Mouse (Mus musculus): ENCODE data around the gene Gm11146. TPM values are rescaled to one million over a fixed set of nuclear protein-coding genes. Genes with fewer than 3 reads are reported as not detected.
A peak's percentile ranks its signal among the peaks of the same experiment; 100 is the strongest.

The Gm11146 gene
- polyA plus RNA-seq, 1 experiment from 2014 or later: not detected

- no peaks in the 10 kb centered on the region for H3K4me1 ChIP-seq
- H3K36me3 ChIP-seq: no peaks in the 10 kb centered on the region
- no peak overlapping the region for H3K4me2 ChIP-seq
- H3K9ac ChIP-seq: no peak overlapping the region
- 72% methylated on average over 3 of the region's 3 CpGs for WGBS
- H3K4me3 ChIP-seq (replicated peaks): no peak overlapping the region
- no peak overlapping the region for H3K27ac ChIP-seq
- no peaks in the 10 kb centered on the region for H3K27me3 ChIP-seq (replicated peaks)
- no peaks in the 10 kb centered on the region for H3K9me3 ChIP-seq
- ATAC-seq (ENCODE audit: insufficient read depth, low FRiP score, low read depth): no peak
These were observed 50.8 kb downstream of the Gm11146 start for GRCm38 (mm10) chr16:77551051-77551450.

MicroRNAs encoded within 50 kb of the gene (microRNA counts, 519-probe panel; counts per million panel counts)
- 4,866 counts per million, percentile 100 among the panel's probes with 10 or more counts for microRNA mmu-miR-125b-5p
- 3,771 counts per million, percentile 94 among the panel's probes with 10 or more counts for microRNA mmu-miR-99a

Small RNA genes lying within 50 kb of the gene (microRNA-seq; reads per million reads assigned to microRNA genes)
- gene Mir125b-2: 679 reads per million, percentile 70 among the genes with 10 or more reads in this experiment
- 77,531 reads per million, percentile 100 among the genes with 10 or more reads in this experiment for gene Mir99a
- gene Mirlet7c-1: 204 reads per million, percentile 59 among the genes with 10 or more reads in this experiment

Measured in stomach, embryonic 15.5 days (tissue).